Mouse (Mus musculus) E14TG2a.4 (cell line): Measurements from ENCODE around the gene Mecr.

Source experiments
- CTCF ChIP-seq: conservative IDR thresholded peaks from 2 replicates; pipeline ENCODE4 v1.5.1; 2014; ENCODE audit warnings: low read length
- NANOG ChIP-seq: IDR thresholded peaks from 2 replicates; pipeline ENCODE4 v1.6.1; 2014; ENCODE audit warnings: borderline replicate concordance, low read length, mixed read lengths
- POU5F1 ChIP-seq: IDR thresholded peaks from 2 replicates; pipeline ENCODE4 v1.6.1; 2014; ENCODE audit warnings: low read length, borderline replicate concordance

- TF ChIP-seq CTCF, result peak; percentile 76
- no peak for TF ChIP-seq POU5F1
- TF ChIP-seq NANOG, result no peak
Observed at GRCm38 (mm10) chr4:131907912-131908311, 64.6 kb downstream of the Mecr start.
